Mouse (Mus musculus): ENCODE data around the gene Trp63.

Trp63 gene

DNA sequence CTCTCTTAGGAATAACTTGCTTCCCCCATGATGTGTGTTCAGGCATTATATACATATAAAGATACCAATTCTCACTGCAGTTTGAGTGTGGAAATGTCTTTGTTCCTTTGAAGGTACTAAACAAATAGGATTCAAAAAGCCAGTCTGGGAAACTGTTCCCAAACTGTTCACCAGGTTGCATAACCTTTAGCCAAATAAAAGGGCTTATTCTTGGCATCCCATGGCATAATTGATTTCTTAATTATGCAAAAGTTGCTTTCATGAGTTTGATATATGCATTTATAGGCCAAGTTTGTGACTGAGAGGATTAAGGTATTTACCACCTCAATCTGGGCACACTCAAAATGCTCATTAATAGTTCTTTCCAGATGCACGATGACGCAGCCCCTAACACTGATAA lies 192.1 kb downstream of the Trp63 start:
- no peak for DNase-seq

DNA sequence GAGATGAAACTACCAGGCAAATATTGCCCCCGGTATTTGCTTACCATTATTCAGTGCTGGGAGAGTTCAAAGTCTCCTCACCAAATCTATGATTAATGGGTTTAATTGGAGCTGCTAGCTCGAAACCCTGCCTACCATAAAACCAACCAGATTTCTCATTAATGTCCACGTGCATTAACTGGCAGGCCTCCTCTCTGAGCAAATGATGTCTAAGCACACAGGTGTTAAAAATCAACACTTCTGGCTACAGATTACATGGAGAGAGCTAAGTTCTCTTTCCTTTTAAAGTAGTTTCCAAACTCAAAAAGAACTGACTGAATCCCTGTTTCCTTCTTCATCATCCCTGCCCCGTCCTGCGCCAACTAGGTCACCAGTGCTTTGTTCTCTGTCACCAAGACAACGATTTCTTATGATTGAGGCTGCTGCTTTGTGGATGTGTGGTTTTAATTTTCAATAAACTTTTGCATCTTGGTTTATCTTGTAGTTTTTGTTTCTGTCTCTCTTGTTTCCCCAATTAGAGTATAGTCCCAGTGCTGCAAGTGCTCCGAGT lies 193.9 kb downstream of the Trp63 start:
- DNase-seq: peak; percentile 73 to 82

DNA sequence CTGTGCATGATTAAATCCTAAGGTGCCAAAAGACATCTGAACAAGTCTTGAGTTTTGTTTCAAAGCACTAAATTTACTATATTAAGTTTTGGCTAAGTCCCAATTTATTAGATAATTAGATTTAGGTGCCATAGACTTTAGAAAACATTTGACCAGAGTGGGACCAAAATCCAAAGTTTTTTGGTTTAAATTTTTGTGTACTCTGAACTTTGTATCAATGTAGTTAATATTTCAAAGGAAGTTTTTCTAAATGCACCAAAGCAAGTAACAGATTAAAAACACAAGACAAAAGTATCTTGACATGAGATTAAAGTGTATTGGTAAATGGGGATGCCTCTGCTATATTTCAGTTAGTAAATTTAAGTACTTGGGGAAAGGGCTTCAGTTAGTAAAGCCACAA lies 194.6 kb downstream of the Trp63 start:
- DNase-seq: peak in 1 of 2 experiments; percentile 3

DNA sequence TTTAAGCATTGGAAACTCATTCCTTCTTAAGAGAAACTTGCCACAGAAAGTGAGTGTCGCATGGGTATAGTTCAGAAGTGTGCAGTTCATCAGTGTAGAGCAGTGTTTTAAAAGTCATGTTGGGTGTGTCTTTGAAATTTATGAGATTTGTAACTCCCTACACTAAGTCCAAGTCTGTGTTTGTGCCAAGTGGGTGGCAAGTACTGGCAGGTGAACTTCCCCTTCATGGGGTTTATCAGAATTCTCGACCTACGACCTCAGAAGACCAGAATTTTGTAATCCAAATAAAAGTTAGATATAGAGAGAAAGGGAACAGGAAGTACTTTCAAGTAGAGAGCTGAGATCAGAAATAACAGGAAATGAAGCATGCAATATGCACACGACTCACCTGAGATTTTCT lies 215.5 kb downstream of the Trp63 start:
- DNase-seq: no peak

DNA sequence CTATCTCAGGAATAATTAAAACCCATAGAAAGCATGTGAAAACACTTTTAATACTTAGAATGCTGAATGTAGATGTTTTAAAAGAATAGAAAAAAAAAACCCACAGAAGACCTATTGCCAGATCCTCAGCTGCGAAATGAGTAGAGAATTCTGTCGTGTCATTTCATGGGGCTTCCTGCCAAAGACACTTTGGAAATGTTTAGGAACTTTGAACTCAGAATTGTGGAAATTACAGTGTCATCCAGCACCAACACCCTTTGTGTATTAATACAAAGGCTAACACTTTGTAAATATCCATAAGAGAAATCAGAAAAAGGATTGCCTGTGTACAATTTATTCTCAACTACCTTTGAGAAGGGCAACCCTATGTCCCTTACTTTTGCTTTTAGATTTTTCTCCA lies 216.1 kb downstream of the Trp63 start:
- DNase-seq: peak; percentile 18 to 19

DNA sequence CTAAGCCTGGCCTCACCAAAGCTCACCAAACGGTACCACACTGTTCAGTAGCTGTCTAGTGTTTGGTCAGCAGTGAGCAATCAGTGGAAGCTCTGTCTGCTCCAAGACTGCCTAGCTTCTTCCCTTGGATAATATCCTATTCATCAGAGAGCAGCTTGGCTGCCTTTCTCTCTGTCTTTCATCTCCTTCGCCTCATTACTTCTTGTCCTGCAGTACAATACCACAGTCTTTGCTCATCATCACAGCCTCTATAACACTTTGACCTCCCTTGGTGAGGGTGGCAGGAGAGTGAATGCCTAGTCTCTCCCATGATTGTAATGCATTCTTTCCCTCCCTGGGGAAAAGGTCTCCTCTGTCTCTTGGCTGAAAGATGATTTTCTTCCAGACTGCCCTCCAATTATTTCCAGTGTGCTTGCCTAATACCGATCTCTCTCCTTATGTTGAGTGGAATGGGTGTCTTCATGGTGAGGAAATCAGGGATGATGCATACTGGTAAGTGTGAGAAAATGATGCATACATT lies 216.9 kb downstream of the Trp63 start:
- no peak for DNase-seq

DNA sequence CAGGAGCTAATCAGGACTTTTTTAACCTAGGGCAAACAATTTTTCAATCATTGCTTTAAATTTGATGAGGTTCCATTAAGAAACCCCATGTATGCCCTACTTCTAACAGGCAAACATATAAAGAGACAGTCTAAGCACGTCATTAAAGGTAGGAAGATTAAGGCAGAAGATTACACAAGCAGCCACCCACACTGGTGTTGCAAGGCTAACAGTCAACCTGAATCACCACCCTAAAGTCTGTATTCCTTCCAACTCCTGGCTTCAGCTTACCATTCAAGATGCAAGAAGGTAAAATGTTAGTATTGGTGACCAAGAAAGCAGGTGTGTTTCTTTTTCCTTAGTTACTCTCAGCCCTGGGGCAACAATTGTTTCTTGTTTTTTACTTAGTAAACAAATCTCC lies 228.6 kb downstream of the Trp63 start:
- DNase-seq: no peak

DNA sequence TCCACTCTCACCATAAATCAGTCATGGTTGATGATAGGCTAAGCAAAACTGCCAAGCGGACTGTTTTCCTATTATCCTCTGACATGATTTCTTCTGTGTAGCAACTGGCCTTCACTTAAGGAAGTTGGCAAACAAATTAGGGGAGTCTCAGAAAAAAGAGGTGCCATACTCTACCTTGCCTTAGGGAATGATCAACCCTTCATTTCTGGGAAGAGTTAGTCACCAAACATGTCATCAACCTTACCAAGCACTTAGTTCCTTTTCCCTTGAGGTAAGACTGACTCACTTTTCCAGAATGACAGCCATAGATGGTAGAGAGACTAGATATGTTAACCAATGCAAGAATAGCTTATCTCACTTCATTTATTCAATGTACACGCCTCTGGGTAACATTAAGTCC lies 250.6 kb downstream of the Trp63 start:
- no peak for DNase-seq

Measured in kidney, postnatal 36 days (tissue).